Mouse (Mus musculus) heart, postnatal 0 days (tissue): ENCODE data around the gene Abhd8. TPM values are rescaled to one million over a fixed set of nuclear protein-coding genes. Genes with fewer than 3 reads are reported as not detected.

ENCODE experiments used
- ATAC-seq: fragments of 200-750 bp; cut with Nextera tagmentation; 2 replicates; pipeline ENCODE4 v1.8.0; 2017; ENCODE audit warnings: low read depth, moderate number of reproducible peaks, moderate library complexity; ENCODE audit not compliant: insufficient read depth
- DNase-seq: peaks from one replicate; pipeline ENCODE4 v3.0.0-alpha.2; 2016; ENCODE audit warnings: low spot score
- H3K27ac ChIP-seq: fragments of 300-500 bp; sonication (generic); 2 replicates; pipeline ENCODE4 v1.5.1; 2014; ENCODE audit warnings: low read depth, mild to moderate bottlenecking
- H3K27me3 ChIP-seq: fragments of 300-500 bp; sonication (generic); 2 replicates; pipeline ENCODE4 v1.6.1; 2014; ENCODE audit warnings: low read length, mixed read lengths; ENCODE audit not compliant: control insufficient read depth, insufficient read depth
- H3K36me3 ChIP-seq: fragments of 300-500 bp; sonication (generic); replicated peaks from 2 replicates; pipeline ENCODE4 v1.6.1; 2014; ENCODE audit warnings: low read length, mixed read lengths; ENCODE audit not compliant: control insufficient read depth, insufficient read depth
- H3K4me1 ChIP-seq: fragments of 300-500 bp; sonication (generic); 2 replicates; pipeline ENCODE4 v1.6.1; 2014; ENCODE audit warnings: antibody characterized with exemption; ENCODE audit not compliant: control insufficient read depth, insufficient read depth
- H3K4me2 ChIP-seq: fragments of 300-500 bp; sonication (generic); 2 replicates; pipeline ENCODE4 v1.6.1; 2014; ENCODE audit warnings: low read depth, mild to moderate bottlenecking, low read length, moderate library complexity
- H3K4me3 ChIP-seq: fragments of 300-500 bp; sonication (generic); 2 replicates; pipeline ENCODE4 v1.5.1; 2014; ENCODE audit warnings: low read depth, low read length
- H3K9ac ChIP-seq: fragments of 300-500 bp; sonication (generic); replicated peaks from 2 replicates; pipeline ENCODE4 v1.6.1; 2014; ENCODE audit warnings: low read depth, low read length, mixed read lengths
- H3K9me3 ChIP-seq: fragments of 300-500 bp; sonication (generic); replicated peaks from 2 replicates; pipeline ENCODE4 v1.6.1; 2016; ENCODE audit warnings: low read length; ENCODE audit not compliant: control insufficient read depth
- CTCF ChIP-seq: IDR thresholded peaks from 2 replicates; pipeline ENCODE4 v1.5.1; 2016; ENCODE audit warnings: antibody characterized with exemption, control low read depth, low read depth
- EP300 ChIP-seq: IDR thresholded peaks from 2 replicates; pipeline ENCODE4 v1.6.1; 2016; ENCODE audit warnings: antibody characterized with exemption, low read depth
- WGBS: fragments of 180-500 bp; shearing (Covaris S2); extraction: QIAGEN DNeasy Blood & Tissue Kit; methylation state at CpG from one replicate; pipeline ENCODE4 v1.1.7; 2014; 5-methylcytosine and 5-hydroxymethylcytosine counted together
- polyA plus RNA-seq: library from polyadenylated mRNA; unstranded; fragments of >200 nt; fragmentation: Nextera tagmentation; extraction: Ambion mirVana; gene quantifications from 2 replicates; pipeline ENCODE4 v1.2.1, GENCODE M21; 2015
- total RNA-seq: library from RNA; depleted of rRNA; stranded (reverse); fragments of >200 nt; gene quantifications from 2 replicates; pipeline ENCODE4 v1.2.3, GENCODE M21; 2014; ENCODE audit warnings: low replicate concordance

Gene Abhd8
- total and polyA plus RNA-seq, 2 experiments from 2014 or later = 32.8 to 57.7 TPM

DNA sequence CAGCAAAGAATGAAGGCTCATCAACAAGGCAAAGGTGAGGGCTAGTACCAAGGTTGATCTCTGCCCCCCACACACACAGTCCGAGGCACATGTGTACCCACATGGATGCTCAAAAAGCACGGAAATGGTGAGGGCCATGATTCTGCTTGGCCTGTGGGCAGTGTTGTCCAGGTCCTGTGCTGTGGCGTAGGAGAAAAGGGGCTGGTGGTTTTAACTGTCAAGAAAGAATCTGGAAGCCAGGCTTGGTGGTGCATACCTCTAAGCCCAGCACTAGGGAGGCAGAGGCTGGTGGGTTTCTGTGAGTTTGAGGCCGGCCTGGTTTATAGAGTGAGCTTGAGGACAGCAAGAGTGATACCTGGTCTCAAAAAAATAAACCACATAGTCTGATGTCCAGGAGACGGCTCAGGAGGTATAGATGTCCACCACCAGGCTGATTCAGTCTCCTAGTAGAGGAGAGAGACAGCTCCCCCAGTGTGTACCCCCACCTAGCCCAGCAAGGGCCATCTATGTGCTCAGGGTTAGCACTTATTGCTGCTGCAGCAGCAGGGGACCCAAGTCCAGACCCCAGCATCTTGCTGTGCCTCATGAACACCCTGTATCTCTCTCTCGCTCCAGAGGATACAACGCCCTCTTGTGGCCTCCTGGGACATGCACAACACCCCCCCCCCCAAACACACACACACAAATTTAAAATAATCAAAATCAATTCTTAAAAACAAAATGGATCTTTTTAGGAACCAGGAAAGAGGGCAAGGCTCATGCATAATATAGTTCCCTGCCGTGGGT is 9.3 kb upstream of the Abhd8 start:
- Histone ChIP-seq H3K27ac (no peak overlapping the region), H3K4me1 (peaks cover 13% of the 10 kb centered on the region), H3K27me3 (no peaks in the 10 kb centered on the region), H3K4me2 (no peak overlapping the region), H3K4me3 (no peak overlapping the region), H3K9me3 (no peaks in the 10 kb centered on the region), H3K36me3 (peaks cover 37% of the 10 kb centered on the region), H3K9ac (no peak overlapping the region)
- ATAC-seq (no peak), DNase-seq (no peak)
- WGBS = 87% methylated on average over 8 of the region's 8 CpGs
- no peak for TF ChIP-seq CTCF

DNA sequence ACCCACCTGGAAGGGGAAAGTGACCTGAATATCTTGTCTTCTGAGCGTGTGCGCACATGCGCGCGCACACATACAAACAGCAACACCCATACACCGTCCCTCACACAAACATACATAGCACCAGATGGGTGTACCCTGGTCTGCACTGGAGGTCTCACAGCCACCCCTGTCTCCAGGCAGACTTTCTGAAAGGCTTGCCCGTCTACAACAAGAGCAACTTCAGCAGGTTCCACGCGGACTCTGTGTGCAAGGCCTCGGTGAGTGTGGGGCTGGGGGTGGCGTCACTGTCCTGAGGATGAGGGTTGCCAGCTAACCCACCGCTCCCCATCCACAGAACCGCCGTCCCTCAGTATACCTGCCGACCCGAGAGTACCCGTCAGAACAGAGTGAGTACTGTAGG is 8.4 kb upstream of the Abhd8 start:
- no peaks in the 10 kb centered on the region for H3K27me3 ChIP-seq
- no peaks in the 10 kb centered on the region for H3K9me3 ChIP-seq
- no peak for DNase-seq
- no peak overlapping the region for H3K4me2 ChIP-seq
- peaks cover 37% of the 10 kb centered on the region for H3K36me3 ChIP-seq
- WGBS = 94% methylated on average over 17 of the region's 17 CpGs
- TF ChIP-seq EP300 = no peak
- TF ChIP-seq CTCF = no peak
- no peak overlapping the region for H3K4me3 ChIP-seq
- H3K27ac ChIP-seq = no peak overlapping the region
- no peak for ATAC-seq
- peaks cover 13% of the 10 kb centered on the region for H3K4me1 ChIP-seq
- H3K9ac ChIP-seq = no peak overlapping the region

DNA sequence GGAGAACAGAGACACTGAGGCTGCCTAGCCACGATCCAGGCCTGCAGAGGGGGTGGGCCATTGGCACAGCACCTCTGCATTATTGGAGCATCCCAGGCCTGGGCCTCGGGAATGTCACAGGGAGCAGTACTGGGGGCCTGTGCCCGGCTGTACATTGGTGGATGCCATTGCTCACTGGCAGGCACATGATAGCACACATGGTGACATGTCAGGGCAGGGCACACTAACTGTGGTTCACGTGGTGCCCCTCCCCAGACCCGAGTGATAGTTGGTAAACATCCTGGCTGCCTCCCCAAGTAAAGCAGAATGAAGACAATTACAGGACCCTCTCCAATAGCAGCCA is 7.4 kb upstream of the Abhd8 start:
- 76% methylated on average over 5 of the region's 5 CpGs for WGBS
- no peak for DNase-seq
- Histone ChIP-seq H3K9me3 (no peaks in the 10 kb centered on the region), H3K27me3 (no peaks in the 10 kb centered on the region), H3K27ac (no peak overlapping the region), H3K4me2 (no peak overlapping the region), H3K4me1 (peaks cover 15% of the 10 kb centered on the region), H3K36me3 (peaks cover 37% of the 10 kb centered on the region), H3K9ac (no peak overlapping the region), H3K4me3 (no peak overlapping the region)
- TF ChIP-seq EP300 (no peak), CTCF (no peak)
- ATAC-seq = no peak

DNA sequence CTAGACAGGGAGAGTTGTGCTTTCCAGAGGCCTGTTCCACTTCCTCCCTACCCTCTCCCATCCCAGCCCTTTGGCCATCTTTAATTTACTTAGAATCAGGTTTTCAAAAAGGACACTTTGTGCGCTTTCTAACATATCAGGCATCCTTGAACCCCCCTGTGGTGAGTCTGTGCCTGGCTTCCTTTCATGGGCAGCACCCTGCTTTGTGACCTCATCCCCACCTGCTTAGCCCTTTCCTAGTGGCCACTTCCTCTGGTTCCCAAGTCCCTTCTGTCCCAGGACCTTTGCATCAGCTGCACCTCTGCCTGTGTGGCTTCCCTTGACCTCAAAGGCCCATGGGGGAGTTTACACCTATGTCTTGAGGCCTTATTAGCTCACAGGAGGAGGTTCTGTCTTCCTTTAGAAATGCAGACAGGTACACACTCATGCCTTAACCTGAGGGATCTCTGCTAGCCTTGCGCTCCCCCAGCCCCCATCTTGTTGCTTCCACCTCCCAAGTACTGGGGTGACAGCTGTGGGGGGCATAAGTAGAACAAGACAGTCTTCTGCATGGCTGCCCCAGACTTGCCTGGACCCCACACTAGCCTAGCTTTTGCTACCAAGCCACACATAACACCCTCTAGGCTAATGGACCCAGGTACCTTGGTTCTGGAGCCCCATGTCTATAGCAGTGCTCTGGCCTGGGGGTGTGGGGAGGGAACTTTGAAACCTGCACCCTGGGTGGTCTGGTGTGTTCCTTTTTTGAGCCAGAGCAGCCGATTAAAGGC is 6.9 kb upstream of the Abhd8 start:
- Histone ChIP-seq H3K36me3 (peaks cover 37% of the 10 kb centered on the region), H3K4me1 (peaks cover 14% of the 10 kb centered on the region), H3K9ac (no peak overlapping the region), H3K9me3 (no peaks in the 10 kb centered on the region), H3K27me3 (no peaks in the 10 kb centered on the region), H3K4me2 (peak overlapping the region; percentile 96), H3K27ac (no peak overlapping the region), H3K4me3 (peak overlapping the region; percentile 85; the same call in 1 of the 2 replicates)
- TF ChIP-seq EP300 (no peak), CTCF (no peak)
- no peak for DNase-seq
- no peak for ATAC-seq
- WGBS = 89% methylated on average over 3 of the region's 3 CpGs

DNA sequence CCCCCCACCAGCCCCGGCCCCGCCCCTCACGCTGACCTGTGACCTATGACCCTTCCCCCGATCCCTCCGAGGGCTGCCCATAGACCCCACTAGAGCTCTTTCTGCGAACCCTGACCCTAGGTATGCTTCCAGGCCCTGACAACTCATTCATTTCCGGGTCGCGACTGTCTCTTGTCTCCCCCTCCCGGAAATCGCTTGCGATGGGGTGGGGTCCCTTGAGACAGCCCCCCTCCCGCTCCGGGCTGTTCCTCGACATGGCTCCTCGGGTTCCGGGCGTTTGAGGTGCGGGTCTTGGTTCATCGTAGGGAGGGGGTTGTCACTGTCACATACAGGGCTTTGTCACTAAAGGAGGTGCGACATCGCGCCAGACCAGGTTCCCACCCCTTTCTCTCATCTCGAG is 6.0 kb upstream of the Abhd8 start:
- no peak for TF ChIP-seq EP300
- no peak for TF ChIP-seq CTCF
- under 1% methylated on average over 22 of the region's 24 CpGs for WGBS
- no peak for ATAC-seq

More for the DNA sequence above, 6.0 kb upstream of the Abhd8 start:
- Histone ChIP-seq H3K36me3 (peaks cover 30% of the 10 kb centered on the region), H3K4me1 (peaks cover 14% of the 10 kb centered on the region), H3K9ac (peak overlapping the region; percentile 67), H3K4me3 (peak overlapping the region; percentile 85), H3K27ac (peak overlapping the region; percentile 76), H3K9me3 (no peaks in the 10 kb centered on the region), H3K4me2 (peak overlapping the region; percentile 96), H3K27me3 (no peaks in the 10 kb centered on the region)
- DNase-seq = peak; percentile 7
